Mouse (Mus musculus) cortical plate, adult 2 months (tissue): Measurements from ENCODE around the gene Nupr1.

Experiments
- CTCF ChIP-seq: fragments of 200-500 bp; IDR thresholded peaks from 2 replicates; pipeline ENCODE4 v1.5.1; 2011; ENCODE audit warnings: mild to moderate bottlenecking, control low read depth, low read length; ENCODE audit not compliant: insufficient read depth; ENCODE audit errors: extremely low read depth
- POLR2A ChIP-seq: fragments of 200-500 bp; IDR thresholded peaks from 2 replicates; pipeline ENCODE4 v1.6.1; 2011; ENCODE audit warnings: mild to moderate bottlenecking, low read length, control low read depth; ENCODE audit not compliant: insufficient read depth; ENCODE audit errors: extremely low read depth

DNA sequence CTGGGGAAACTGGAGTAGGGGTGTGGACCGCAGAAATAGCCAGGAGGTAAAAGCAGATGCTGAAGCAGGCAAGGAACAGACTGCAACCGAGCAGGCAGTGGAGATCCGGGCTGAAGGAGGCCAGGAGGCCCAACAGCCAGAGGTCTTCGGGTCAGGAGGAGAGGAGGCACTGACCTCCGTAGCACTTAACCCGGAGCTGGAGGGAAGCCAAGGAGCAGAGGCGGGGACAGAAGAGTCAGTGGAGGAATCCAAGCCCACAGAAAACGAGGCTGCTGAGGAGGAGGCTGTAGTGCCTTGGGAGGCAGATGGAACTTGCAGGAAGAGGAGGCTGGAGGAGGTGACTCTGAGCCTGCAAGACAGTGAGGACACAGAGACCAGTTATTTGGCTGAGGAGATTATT is 43.8 kb downstream of the Nupr1 start:
- TF ChIP-seq CTCF (no peak), POLR2A (no peak)
